Mouse (Mus musculus) CD8-positive naive resting alpha-beta T cell, adult 2 months (primary cell): ENCODE data around the gene Socs2.
A peak's percentile ranks its signal among the peaks of the same experiment; 100 is the strongest.

Source experiments
- DNase-seq, 2 experiments: peaks; one replicate each; pipeline ENCODE4 v3.0.0; 2022; ENCODE audit warnings: low read depth in 2 of 2, low spot score in 2 of 2

Socs2 gene

DNA sequence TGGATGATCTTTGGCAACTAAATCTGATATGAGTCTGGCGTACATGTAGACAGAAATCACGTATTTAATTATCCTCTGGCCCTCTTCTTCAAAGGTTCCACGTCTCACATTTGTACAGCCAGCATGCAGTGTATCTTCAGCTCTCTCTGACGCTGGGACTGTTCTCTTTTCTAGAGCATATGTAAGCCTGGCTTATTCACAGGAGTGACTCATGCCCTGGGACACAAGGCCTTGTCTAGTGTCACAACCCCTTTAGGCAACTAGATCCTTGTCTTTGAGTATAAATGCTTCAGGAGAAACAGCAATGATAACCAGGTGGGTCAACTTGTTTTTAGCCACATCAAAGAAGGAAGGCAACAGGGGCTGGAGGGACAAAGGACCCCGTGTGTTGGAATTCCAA is 5.7 kb upstream of the Socs2 start:
- no peak for DNase-seq

DNA sequence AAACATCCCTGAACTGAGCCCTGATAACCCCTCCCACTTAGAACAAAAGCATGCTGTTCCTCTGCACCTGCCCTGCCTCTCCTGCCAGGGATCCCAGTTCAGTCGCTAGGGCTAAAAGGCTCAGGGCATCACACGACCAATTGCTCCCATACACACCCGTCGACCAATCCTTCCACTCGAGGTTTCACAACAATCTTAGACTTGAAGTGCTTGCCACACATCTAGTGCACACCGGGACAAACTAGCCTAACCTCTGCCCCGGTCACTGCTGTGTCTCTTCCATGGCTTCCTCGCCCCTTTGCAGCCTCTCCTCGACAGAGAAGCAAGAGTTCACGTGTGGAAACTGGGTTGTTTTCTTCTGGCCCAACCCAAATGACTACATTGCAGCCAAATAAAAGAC is 3.3 kb upstream of the Socs2 start:
- no peak for DNase-seq

- no peak for DNase-seq
Observed at GRCm38 (mm10) chr10:95419726-95420125, 2.7 kb upstream of the Socs2 start.

DNA sequence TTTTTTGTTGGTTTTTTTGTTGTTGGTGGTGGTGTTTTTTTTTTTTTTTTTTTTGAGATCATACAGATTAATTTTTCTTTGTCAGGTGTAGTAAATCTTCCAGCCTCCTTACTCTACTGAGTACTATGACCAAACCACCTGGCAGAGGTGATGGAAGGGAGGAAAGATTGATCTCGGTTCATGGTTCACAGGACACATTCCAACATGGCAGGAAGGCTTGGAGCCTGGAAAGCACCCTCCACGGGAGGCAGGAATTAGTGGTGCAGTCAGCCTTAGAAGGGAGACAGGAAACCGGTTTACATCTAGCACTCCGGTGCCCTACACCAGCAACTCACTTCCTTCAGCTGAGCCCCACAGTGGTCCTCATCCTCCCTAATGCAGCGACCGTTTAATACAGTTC is 1.7 kb upstream of the Socs2 start:
- no peak for DNase-seq

DNA sequence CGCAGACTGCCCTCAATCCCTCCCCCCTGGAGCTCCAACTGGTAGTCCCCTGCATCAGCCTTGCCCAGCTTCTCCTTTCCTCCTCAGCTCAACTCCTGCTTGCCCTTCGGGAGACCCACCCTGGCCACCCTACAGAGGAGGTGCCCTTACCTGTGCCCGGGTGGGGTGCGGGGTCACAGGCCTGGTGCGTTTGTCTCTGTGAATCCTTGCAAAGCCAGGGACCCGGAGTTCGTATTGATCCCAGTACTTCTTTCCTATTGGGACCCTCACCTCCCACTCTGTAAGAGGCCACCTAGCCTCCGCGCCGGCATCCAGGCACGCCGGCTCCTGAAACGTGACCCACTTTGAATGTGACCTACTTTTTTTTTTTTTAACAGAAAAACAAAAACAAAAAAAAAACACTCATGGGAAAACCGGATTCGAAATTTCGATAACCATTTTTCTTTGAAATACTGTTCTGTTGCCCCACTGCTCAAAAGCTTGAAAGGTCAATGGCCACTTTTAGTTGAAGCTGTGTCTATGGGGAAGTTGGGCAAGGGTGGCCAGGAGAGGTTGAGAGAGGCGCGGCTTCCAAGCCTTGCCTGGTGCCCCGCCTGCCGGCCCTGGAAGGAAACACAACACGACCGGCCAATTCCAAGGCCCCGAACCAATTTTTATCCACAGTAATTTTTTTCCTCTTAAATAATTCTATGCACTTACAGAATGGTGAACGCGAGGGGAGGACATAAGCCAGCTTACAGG is 686 bp upstream of the Socs2 start:
- peak; percentile 8 to 27 for DNase-seq

DNA sequence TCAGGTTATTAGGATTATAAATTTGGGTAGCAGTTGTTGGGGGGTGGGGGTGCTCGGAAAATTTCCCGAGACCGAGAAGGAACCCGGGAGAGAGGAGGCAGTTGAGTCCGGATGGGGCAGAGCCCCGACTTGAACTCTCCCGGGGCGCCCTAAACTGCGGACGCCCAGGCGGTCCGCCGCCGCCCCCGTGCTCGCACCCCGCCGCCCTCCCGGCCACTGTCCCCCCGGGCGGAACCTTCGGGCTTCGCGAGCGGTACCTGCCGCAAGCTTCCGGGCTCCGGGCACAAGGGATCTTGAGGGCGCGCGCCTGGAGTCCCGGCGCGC is 657 bp downstream of the Socs2 start:
- no peak for DNase-seq

GRCm38 (mm10) chr10:95415533-95416360 is 1.2 kb downstream of the Socs2 start:
- peak in 1 of 2 experiments; percentile 21 for DNase-seq

- no peak for DNase-seq
Observed at GRCm38 (mm10) chr10:95415159-95415532, 1.8 kb downstream of the Socs2 start.

GRCm38 (mm10) chr10:95414316-95415158 is 2.4 kb downstream of the Socs2 start:
- DNase-seq: no peak

DNA sequence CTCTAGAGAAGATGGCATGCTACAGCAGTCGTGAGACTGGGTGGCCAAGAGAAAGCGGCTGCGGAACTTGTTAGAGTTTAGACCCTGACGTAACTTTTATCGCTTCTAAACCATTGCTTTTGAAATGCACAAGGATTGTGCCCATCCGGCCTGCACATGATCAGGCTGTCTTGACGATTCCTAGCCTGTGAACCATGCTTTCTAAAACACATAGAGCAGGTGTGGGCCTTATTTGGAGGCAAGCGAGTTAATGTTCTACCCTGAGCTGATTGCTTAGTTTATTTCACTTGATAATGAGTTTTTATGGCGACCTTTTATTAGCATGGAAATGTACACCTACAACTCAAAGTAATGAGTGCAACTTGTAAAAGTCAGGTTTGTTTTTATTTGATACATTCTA is 5.8 kb downstream of the Socs2 start:
- DNase-seq: no peak

GRCm38 (mm10) chr10:95410709-95411108 is 6.3 kb downstream of the Socs2 start:
- DNase-seq: no peak

DNA sequence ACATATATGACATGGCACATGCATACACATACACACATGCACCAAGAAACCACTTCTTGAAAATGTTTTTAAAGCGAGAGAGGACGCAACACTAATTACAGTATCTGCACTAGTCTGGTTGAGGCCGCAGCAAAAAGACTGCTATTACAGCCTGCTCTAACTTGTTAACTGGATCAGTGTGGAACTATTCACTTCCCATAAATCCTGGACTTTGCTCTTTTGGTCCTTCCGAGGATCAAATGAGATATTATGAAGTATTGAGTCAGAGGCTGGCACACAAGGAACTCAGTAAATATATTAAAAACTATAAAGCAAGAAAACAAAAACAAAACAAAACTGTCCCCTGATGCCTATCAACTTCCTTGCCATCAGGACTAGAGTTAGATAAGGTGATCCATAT is 6.8 kb downstream of the Socs2 start:
- no peak for DNase-seq

DNA sequence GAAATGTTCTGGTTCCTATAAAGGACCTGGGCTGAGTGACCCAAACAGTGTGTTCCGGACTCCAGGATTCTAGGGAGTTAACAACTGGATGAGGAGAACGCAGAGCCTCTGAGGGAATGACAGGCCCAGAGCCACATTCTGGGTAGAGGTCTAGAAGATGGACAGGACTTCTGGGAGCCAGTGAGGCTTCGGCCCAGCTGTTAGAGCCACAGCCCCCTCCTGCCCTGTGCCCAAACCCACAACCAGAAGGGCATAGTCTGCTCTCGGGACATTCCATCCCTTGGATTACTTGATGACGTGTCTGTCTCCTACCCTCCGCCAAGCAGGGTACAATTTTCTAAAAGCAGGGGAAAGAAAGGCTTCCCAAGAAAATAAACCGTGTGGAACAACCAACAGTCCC is 7.8 kb downstream of the Socs2 start:
- DNase-seq: no peak

- DNase-seq: no peak
Observed at GRCm38 (mm10) chr10:95408487-95408886, 8.5 kb downstream of the Socs2 start.

DNA sequence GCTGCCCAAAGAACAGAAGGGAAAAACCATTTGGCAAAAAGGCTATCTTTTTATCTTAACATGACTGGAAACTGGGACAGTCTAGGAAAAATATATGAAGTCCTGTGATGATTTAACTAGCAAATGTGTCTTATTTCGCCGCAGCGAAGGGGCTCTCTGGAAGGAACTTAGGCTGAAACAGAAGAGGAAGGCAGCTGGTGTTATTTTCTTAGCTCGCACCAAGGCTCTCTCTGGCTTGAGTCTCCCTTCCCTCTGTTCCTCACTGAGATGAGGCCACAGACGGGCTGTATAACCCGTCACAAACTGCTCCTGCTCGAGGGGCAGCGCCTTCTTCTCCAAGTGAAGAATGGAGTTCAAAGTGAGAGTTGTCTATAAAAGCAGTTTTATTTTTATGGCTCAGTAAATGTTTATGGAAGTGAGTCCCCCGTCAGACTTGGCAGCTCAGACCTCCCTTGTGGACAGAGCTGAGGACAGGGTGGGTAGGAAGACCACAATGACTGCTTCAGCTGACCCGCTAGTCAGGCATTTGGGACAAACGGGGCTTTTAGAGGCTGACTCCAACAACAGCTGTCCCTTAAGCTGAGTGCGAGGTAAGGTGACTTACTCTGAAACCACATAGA is 9.3 kb downstream of the Socs2 start:
- no peak for DNase-seq

DNA sequence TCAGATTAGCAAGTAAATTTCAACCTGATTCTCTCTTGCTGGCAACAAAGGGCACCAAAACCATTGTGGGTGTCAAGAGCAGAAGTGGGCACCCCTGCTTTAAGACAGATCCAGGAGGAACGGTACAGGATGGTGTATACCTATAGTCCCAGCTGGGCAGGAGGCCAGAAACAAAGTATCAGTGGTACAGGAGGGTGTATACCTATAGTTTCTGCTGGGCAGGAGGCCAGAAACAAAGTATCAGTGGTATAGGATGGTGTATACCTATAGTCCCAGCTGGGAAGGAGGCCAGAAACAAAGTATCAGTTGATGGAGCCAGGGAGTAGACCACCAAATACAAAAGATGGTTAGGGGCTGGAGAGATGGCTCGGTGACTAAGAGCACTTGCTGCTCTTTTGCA is 12.2 kb downstream of the Socs2 start:
- no peak for DNase-seq

GRCm38 (mm10) chr10:95399689-95400354 is 17.2 kb downstream of the Socs2 start:
- no peak for DNase-seq

- DNase-seq: no peak
Observed at GRCm38 (mm10) chr10:95398489-95398888, 18.5 kb downstream of the Socs2 start.

DNA sequence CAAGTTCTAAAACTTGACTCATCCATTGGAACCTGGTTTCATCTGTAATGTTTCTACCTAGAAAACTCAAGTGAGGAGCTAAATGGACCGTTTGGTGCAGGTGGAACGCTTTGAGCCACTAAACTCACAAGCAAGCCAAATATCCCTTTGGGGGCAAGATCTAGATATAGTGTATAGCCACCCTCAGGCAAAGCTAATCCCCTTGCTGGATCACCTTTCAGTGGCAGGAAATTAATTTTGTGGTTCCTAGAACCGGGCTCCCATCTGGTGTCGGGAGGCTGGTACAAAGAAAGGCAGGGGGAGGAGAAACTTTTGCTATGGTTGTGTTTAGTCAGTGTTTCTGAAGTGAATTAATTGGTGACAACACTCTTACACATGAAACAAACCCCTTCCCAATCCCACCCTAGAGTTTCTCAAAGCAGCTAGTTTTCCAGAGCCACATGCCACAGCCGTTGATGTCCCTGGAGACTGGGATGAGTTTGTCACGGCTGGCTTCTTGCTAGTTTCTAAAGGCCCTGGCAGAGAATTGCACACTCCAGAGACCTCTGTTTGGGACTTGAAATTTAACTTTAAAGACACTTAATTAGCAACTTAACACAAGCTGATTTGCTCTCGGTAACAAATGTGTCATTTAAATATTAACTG is 19.7 kb downstream of the Socs2 start:
- DNase-seq: no peak

GRCm38 (mm10) chr10:95396356-95396755 is 20.6 kb downstream of the Socs2 start:
- DNase-seq: no peak
